Mouse (Mus musculus): ENCODE results near the gene Prss16.

DNA sequence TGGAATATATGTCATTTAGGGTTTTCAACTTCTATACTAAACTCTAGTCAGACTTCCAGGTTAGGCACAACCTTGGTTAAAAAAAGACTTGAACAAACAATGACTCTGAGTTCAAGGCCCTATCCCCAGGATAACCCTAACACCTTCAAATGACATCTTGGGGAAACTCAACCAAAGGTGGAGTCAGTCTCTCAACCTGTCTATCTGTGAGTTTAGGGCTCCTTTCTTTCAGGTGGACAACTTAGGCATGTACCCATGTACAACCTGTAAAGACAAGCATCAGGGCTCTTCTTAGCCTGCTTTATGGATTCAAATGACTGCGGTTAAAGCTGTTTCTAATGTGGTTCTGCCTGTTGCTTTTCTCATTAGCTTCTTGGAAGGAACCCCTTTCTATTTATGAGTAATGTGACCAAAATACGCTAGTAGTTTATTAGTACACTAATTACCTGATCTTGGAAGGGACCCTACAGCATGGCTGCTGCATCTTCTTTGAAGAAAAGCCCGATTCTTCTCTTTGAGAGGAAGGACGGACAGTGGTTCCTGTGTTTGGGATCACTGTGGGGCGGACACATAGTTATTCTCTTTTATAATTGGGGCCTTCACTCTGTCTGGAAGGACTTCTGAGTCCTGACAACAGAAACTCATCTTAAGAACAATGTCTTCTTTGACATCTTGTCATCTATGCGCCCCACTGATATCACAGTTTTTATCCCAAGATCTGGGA lies 35.1 kb upstream of the Prss16 start:
- TF ChIP-seq CTCF (IDR thresholded peaks at IDR 0.05; ENCODE audit: extremely low read depth, insufficient read depth, low read length) (no peak), POLR2A (IDR thresholded peaks at IDR 0.05; ENCODE audit: extremely low read depth, insufficient read depth, low read length) (no peak)

Measured in cortical plate, adult 2 months (tissue).